Mouse (Mus musculus) stomach, embryonic 14.5 days (tissue): Measurements from ENCODE around the gene Ascl3. TPM values are rescaled to one million over a fixed set of nuclear protein-coding genes. Genes with fewer than 3 reads are reported as not detected.
A peak's percentile ranks its signal among the peaks of the same experiment; 100 is the strongest.

Experiments
- ATAC-seq: fragments of 200-750 bp; cut with Nextera tagmentation; 2 replicates; pipeline ENCODE4 v1.8.0; 2017; ENCODE audit warnings: low read depth, moderate TSS enrichment; ENCODE audit not compliant: insufficient number of reproducible peaks, insufficient read depth, low FRiP score
- H3K27ac ChIP-seq: fragments of 300-500 bp; sonication (generic); 2 replicates; pipeline ENCODE4 v1.5.1; 2014; ENCODE audit warnings: mild to moderate bottlenecking, low read length, moderate library complexity, mixed read lengths
- H3K27me3 ChIP-seq: fragments of 300-500 bp; sonication (generic); 2 replicates; pipeline ENCODE4 v1.6.1; 2014; ENCODE audit warnings: low read length, control low read depth, mixed read lengths; ENCODE audit not compliant: control insufficient read depth, insufficient read depth
- H3K36me3 ChIP-seq: fragments of 300-500 bp; sonication (generic); 2 replicates; pipeline ENCODE4 v1.6.1; 2014; ENCODE audit warnings: mild to moderate bottlenecking, control low read depth, low read length, moderate library complexity, mixed read lengths; ENCODE audit not compliant: control insufficient read depth, insufficient read depth
- H3K4me1 ChIP-seq: fragments of 300-500 bp; sonication (generic); 2 replicates; pipeline ENCODE4 v1.6.1; 2014; ENCODE audit warnings: low read length, control low read depth, mixed read lengths; ENCODE audit not compliant: control insufficient read depth, insufficient read depth
- H3K4me2 ChIP-seq: fragments of 300-500 bp; sonication (generic); replicated peaks from 2 replicates; pipeline ENCODE4 v1.6.1; 2014; ENCODE audit warnings: low read depth, low read length, control low read depth
- H3K4me3 ChIP-seq: fragments of 300-500 bp; sonication (generic); 2 replicates; pipeline ENCODE4 v1.5.1; 2014; ENCODE audit warnings: low read depth, low read length, control low read depth
- H3K9ac ChIP-seq: fragments of 300-500 bp; sonication (generic); replicated peaks from 2 replicates; pipeline ENCODE4 v1.6.1; 2014; ENCODE audit warnings: low read depth, mild to moderate bottlenecking, control low read depth, low read length, moderate library complexity, mixed read lengths
- H3K9me3 ChIP-seq: fragments of 300-500 bp; sonication (generic); 2 replicates; pipeline ENCODE4 v1.6.1; 2016; ENCODE audit warnings: low read depth, low read length, control low read depth; ENCODE audit not compliant: control insufficient read depth
- WGBS: fragments of 180-500 bp; shearing (Covaris S2); extraction: QIAGEN DNeasy Blood & Tissue Kit; methylation state at CpG from one replicate; pipeline ENCODE4 v1.1.7; 2014; 5-methylcytosine and 5-hydroxymethylcytosine counted together
- polyA plus RNA-seq: library from polyadenylated mRNA; unstranded; fragments of >200 nt; fragmentation: Nextera tagmentation; extraction: Ambion mirVana; gene quantifications from 2 replicates; pipeline ENCODE4 v1.2.1, GENCODE M21; 2014

Ascl3 gene
- polyA plus RNA-seq, 1 experiment from 2014 or later, result not detected

GRCm38 (mm10) chr7:109723114-109723513 lies 8.4 kb downstream of the Ascl3 start:
- Histone ChIP-seq H3K27ac (no peak overlapping the region), H3K36me3 (no peaks in the 10 kb centered on the region), H3K9ac (no peak overlapping the region), H3K4me2 (no peak overlapping the region), H3K27me3 (no peaks in the 10 kb centered on the region), H3K9me3 (no peaks in the 10 kb centered on the region), H3K4me3 (no peak overlapping the region), H3K4me1 (no peaks in the 10 kb centered on the region)
- 0 out of 2 replicates have a peak, but pooled peaks have one; percentile 40 for ATAC-seq
- WGBS, result 86% methylated on average over 8 of the region's 8 CpGs

- WGBS, result 94% methylated on average over 2 of the region's 2 CpGs
- H3K4me1 ChIP-seq, result no peaks in the 10 kb centered on the region
- no peaks in the 10 kb centered on the region for H3K36me3 ChIP-seq
- H3K27ac ChIP-seq, result no peak overlapping the region
- no peak overlapping the region for H3K4me3 ChIP-seq
- ATAC-seq, result no peak
- no peaks in the 10 kb centered on the region for H3K9me3 ChIP-seq
- H3K9ac ChIP-seq, result no peak overlapping the region
- no peak overlapping the region for H3K4me2 ChIP-seq
- no peaks in the 10 kb centered on the region for H3K27me3 ChIP-seq
Observed at GRCm38 (mm10) chr7:109722618-109723017, 8.9 kb downstream of the Ascl3 start.

GRCm38 (mm10) chr7:109719286-109719685 lies 12.2 kb downstream of the Ascl3 start:
- Histone ChIP-seq H3K9ac (no peak overlapping the region), H3K36me3 (no peaks in the 10 kb centered on the region), H3K4me1 (no peaks in the 10 kb centered on the region), H3K4me3 (no peak overlapping the region), H3K4me2 (no peak overlapping the region), H3K9me3 (no peaks in the 10 kb centered on the region), H3K27ac (no peak overlapping the region), H3K27me3 (no peaks in the 10 kb centered on the region)
- ATAC-seq, result no peak
- 60% methylated on average over 9 of the region's 9 CpGs for WGBS

- WGBS, result 85% methylated on average over 2 of the region's 2 CpGs
- Histone ChIP-seq H3K4me2 (no peak overlapping the region), H3K4me3 (no peak overlapping the region), H3K27me3 (no peaks in the 10 kb centered on the region), H3K36me3 (no peaks in the 10 kb centered on the region; the same call in 1 of the 2 replicates), H3K4me1 (peaks cover 3% of the 10 kb centered on the region; the same call in 1 of the 2 replicates), H3K9ac (no peak overlapping the region), H3K27ac (no peak overlapping the region), H3K9me3 (no peaks in the 10 kb centered on the region)
- ATAC-seq, result no peak
Observed at GRCm38 (mm10) chr7:109713434-109713982, 18.0 kb downstream of the Ascl3 start.

- Histone ChIP-seq H3K9me3 (no peaks in the 10 kb centered on the region), H3K27me3 (no peaks in the 10 kb centered on the region), H3K9ac (no peak overlapping the region), H3K27ac (no peak overlapping the region), H3K36me3 (no peaks in the 10 kb centered on the region; the same call in 1 of the 2 replicates), H3K4me1 (peaks cover 3% of the 10 kb centered on the region; the same call in 1 of the 2 replicates), H3K4me3 (no peak overlapping the region), H3K4me2 (no peak overlapping the region)
- WGBS, result 90% methylated on average over 7 of the region's 7 CpGs
- no peak for ATAC-seq
Observed at GRCm38 (mm10) chr7:109712198-109712597, 19.3 kb downstream of the Ascl3 start.

- WGBS, result 46% methylated on average over 1 of the region's 1 CpGs
- no peak overlapping the region for H3K27ac ChIP-seq
Observed at GRCm38 (mm10) chr7:109710069-109710468, 21.5 kb downstream of the Ascl3 start.

GRCm38 (mm10) chr7:109708961-109709382 lies 22.6 kb downstream of the Ascl3 start:
- no peak for ATAC-seq
- Histone ChIP-seq H3K9ac (no peak overlapping the region), H3K27ac (peak overlapping the region; percentile 30; the same call in 1 of the 2 replicates), H3K36me3 (no peaks in the 10 kb centered on the region; the same call in 1 of the 2 replicates), H3K27me3 (no peaks in the 10 kb centered on the region), H3K4me3 (no peak overlapping the region), H3K4me1 (peaks cover 3% of the 10 kb centered on the region; the same call in 1 of the 2 replicates), H3K9me3 (no peaks in the 10 kb centered on the region), H3K4me2 (no peak overlapping the region)
- WGBS, result 42% methylated on average over 3 of the region's 3 CpGs

More at GRCm38 (mm10) chr7:109710069-109710468, 21.5 kb downstream of the Ascl3 start:
- Histone ChIP-seq H3K4me3 (no peak overlapping the region), H3K27me3 (no peaks in the 10 kb centered on the region), H3K9me3 (no peaks in the 10 kb centered on the region), H3K4me2 (no peak overlapping the region), H3K9ac (no peak overlapping the region), H3K4me1 (peaks cover 3% of the 10 kb centered on the region; the same call in 1 of the 2 replicates), H3K36me3 (no peaks in the 10 kb centered on the region; the same call in 1 of the 2 replicates)
- no peak for ATAC-seq

GRCm38 (mm10) chr7:109707023-109707785 lies 24.3 kb downstream of the Ascl3 start:
- no peak overlapping the region for H3K4me3 ChIP-seq
- H3K36me3 ChIP-seq, result no peaks in the 10 kb centered on the region; the same call in 1 of the 2 replicates
- ATAC-seq, result no peak
- 35% methylated on average over 4 of the region's 4 CpGs for WGBS
- H3K27me3 ChIP-seq, result no peaks in the 10 kb centered on the region
- peaks cover 9% of the 10 kb centered on the region; the same call in 1 of the 2 replicates for H3K4me1 ChIP-seq
- H3K4me2 ChIP-seq, result no peak overlapping the region
- no peak overlapping the region for H3K27ac ChIP-seq
- H3K9ac ChIP-seq, result no peak overlapping the region
- H3K9me3 ChIP-seq, result no peaks in the 10 kb centered on the region
